Mouse (Mus musculus) G1E (cell line): ENCODE measurements around the gene Prpf3.

ENCODE experiments used
- CTCF ChIP-seq: IDR thresholded peaks from 2 replicates; pipeline ENCODE4 v1.5.1; 2012; ENCODE audit warnings: low read depth, low read length, inconsistent platforms, mixed read lengths
- GATA1 ChIP-seq: IDR thresholded peaks from 2 replicates; pipeline ENCODE4 v1.6.1; 2012; ENCODE audit warnings: borderline replicate concordance, low read length, inconsistent platforms, mixed read lengths
- GATA2 ChIP-seq: IDR thresholded peaks from 2 replicates; pipeline ENCODE4 v1.6.1; 2012; ENCODE audit warnings: low read depth, low read length, inconsistent platforms, borderline replicate concordance
- POLR2AphosphoS5 ChIP-seq: IDR thresholded peaks from 2 replicates; pipeline ENCODE4 v1.6.1; 2012; ENCODE audit warnings: low read depth, low read length, inconsistent platforms; ENCODE audit not compliant: insufficient replicate concordance
- TAL1 ChIP-seq: conservative IDR thresholded peaks from 2 replicates; pipeline ENCODE4 v1.6.1; 2012; ENCODE audit warnings: low read depth, low read length, inconsistent platforms, mixed read lengths

DNA sequence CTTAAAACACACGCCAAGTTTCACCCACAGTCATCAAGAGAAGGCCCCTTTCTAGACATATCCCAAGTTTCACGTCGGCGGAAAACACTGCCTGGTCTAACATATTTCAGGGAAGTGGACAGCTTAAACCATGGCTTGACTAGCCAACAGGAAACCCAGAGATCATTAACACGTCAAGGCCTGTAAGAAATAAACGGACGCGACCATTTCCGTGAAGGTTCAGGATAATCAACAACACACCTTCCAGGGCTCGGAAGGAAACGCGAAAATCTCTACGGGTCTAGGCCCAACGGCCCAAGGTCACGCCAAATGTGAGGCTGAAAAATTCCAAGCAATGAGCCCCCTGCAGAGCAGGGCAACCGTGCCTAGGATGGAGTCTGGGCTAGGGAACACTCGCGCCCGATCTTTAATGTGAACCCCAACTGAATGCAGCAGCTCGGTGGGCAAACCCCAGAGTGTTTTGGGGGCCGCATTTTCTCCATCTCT is 37.6 kb downstream of the Prpf3 start:
- no peak for TF ChIP-seq CTCF
- no peak for TF ChIP-seq TAL1
- no peak; the same call in 1 of the 2 replicates for TF ChIP-seq POLR2AphosphoS5
- TF ChIP-seq GATA1: no peak
- no peak for TF ChIP-seq GATA2
